Mouse (Mus musculus) hindbrain, embryonic 10.5 days (tissue): ENCODE data around the gene Klf11. TPM values are rescaled to one million over a fixed set of nuclear protein-coding genes. Genes with fewer than 3 reads are reported as not detected.

Experiments
- DNase-seq: peaks from one replicate; pipeline ENCODE4 v3.0.0-alpha.2; 2017; ENCODE audit warnings: low spot score
- H3K27ac ChIP-seq: fragments of 300-500 bp; sonication (generic); 2 replicates; pipeline ENCODE4 v1.5.1; 2016; ENCODE audit warnings: mild to moderate bottlenecking, moderate library complexity
- H3K27me3 ChIP-seq: fragments of 300-500 bp; sonication (generic); 2 replicates; pipeline ENCODE4 v1.6.1; 2016; ENCODE audit warnings: mild to moderate bottlenecking; ENCODE audit not compliant: poor library complexity, insufficient read depth, severe bottlenecking
- H3K36me3 ChIP-seq: fragments of 300-500 bp; sonication (generic); 2 replicates; pipeline ENCODE4 v1.6.1; 2016; ENCODE audit warnings: mild to moderate bottlenecking, moderate library complexity
- H3K4me1 ChIP-seq: fragments of 300-500 bp; sonication (generic); replicated peaks from 2 replicates; pipeline ENCODE4 v1.6.1; 2016; ENCODE audit warnings: mild to moderate bottlenecking
- H3K4me3 ChIP-seq: fragments of 300-500 bp; sonication (generic); 2 replicates; pipeline ENCODE4 v1.5.1; 2016; ENCODE audit warnings: mild to moderate bottlenecking, moderate library complexity
- H3K9me3 ChIP-seq: fragments of 300-500 bp; sonication (generic); 2 replicates; pipeline ENCODE4 v1.6.1; 2016; ENCODE audit warnings: mild to moderate bottlenecking, moderate library complexity
- WGBS: fragments of 180-500 bp; shearing (Covaris S2); methylation state at CpG from one replicate; pipeline ENCODE4 v1.1.7; 2016; 5-methylcytosine and 5-hydroxymethylcytosine counted together
- polyA plus RNA-seq: library from polyadenylated mRNA; unstranded; fragments of >200 nt; fragmentation: Nextera tagmentation; extraction: Ambion mirVana; gene quantifications from 2 replicates; pipeline ENCODE4 v1.2.1, GENCODE M21; 2016

Klf11 gene
- polyA plus RNA-seq, 1 experiment from 2014 or later: 13.2 TPM

- Histone ChIP-seq H3K9me3 (no peaks in the 10 kb centered on the region), H3K27me3 (no peaks in the 10 kb centered on the region), H3K4me1 (peaks cover 28% of the 10 kb centered on the region), H3K4me3 (no peak overlapping the region), H3K36me3 (peaks cover 76% of the 10 kb centered on the region), H3K27ac (no peak overlapping the region)
- 91% methylated on average over 9 of the region's 9 CpGs for WGBS
- DNase-seq: no peak
Observed at GRCm38 (mm10) chr12:24659923-24660322, 8.8 kb downstream of the Klf11 start.

GRCm38 (mm10) chr12:24661100-24661499 is 10.0 kb downstream of the Klf11 start:
- no peak overlapping the region for H3K27ac ChIP-seq
- no peak for DNase-seq
- 88% methylated on average over 4 of the region's 4 CpGs for WGBS
- H3K4me1 ChIP-seq: peaks cover 17% of the 10 kb centered on the region
- peaks cover 64% of the 10 kb centered on the region for H3K36me3 ChIP-seq
- H3K4me3 ChIP-seq: no peak overlapping the region
- H3K27me3 ChIP-seq: no peaks in the 10 kb centered on the region
- no peaks in the 10 kb centered on the region for H3K9me3 ChIP-seq

GRCm38 (mm10) chr12:24662131-24662530 is 11.1 kb downstream of the Klf11 start:
- H3K4me1 ChIP-seq: peaks cover 7% of the 10 kb centered on the region
- no peaks in the 10 kb centered on the region for H3K27me3 ChIP-seq
- 90% methylated on average over 5 of the region's 5 CpGs for WGBS
- H3K27ac ChIP-seq: no peak overlapping the region
- H3K4me3 ChIP-seq: no peak overlapping the region
- no peak for DNase-seq
- H3K36me3 ChIP-seq: peaks cover 55% of the 10 kb centered on the region
- no peaks in the 10 kb centered on the region for H3K9me3 ChIP-seq

GRCm38 (mm10) chr12:24680096-24680491 is 29.0 kb downstream of the Klf11 start:
- H3K36me3 ChIP-seq: no peaks in the 10 kb centered on the region
- no peaks in the 10 kb centered on the region for H3K9me3 ChIP-seq
- H3K4me1 ChIP-seq: peaks cover 25% of the 10 kb centered on the region
- peak overlapping the region; percentile 73 for H3K4me3 ChIP-seq
- 19% methylated on average over 9 of the region's 9 CpGs for WGBS
- peak; percentile 18 for DNase-seq
- peaks cover 67% of the 10 kb centered on the region for H3K27me3 ChIP-seq
- H3K27ac ChIP-seq: peak overlapping the region; percentile 83; the same call in 1 of the 2 replicates

- 2% methylated on average over 61 of the region's 61 CpGs for WGBS
- peak overlapping the region; percentile 83 for H3K27ac ChIP-seq
- DNase-seq: peak; percentile 63
- peak overlapping the region; percentile 73 for H3K4me3 ChIP-seq
- H3K4me1 ChIP-seq: peaks cover 22% of the 10 kb centered on the region
- H3K27me3 ChIP-seq: peaks cover 67% of the 10 kb centered on the region
- no peaks in the 10 kb centered on the region for H3K9me3 ChIP-seq
- H3K36me3 ChIP-seq: no peaks in the 10 kb centered on the region
Observed at GRCm38 (mm10) chr12:24680492-24681285, 29.6 kb downstream of the Klf11 start.

- Histone ChIP-seq H3K4me3 (peak within 1 kb of the TSS; percentile 73), H3K27ac (peak within 1 kb of the TSS; percentile 83), H3K4me1 (peaks cover 22% of the 10 kb centered on the region), H3K27me3 (peaks cover 71% of the 10 kb centered on the region), H3K36me3 (no peaks in the 10 kb centered on the region), H3K9me3 (no peaks in the 10 kb centered on the region)
- WGBS: 3% methylated on average over 20 of the region's 20 CpGs
- DNase-seq: no peak
Observed at GRCm38 (mm10) chr12:24681286-24682023, 30.4 kb downstream of the Klf11 start, which contains the start of gene Cys1. Gene Cys1, minus strand, starts transcription at chr12:24681813.

GRCm38 (mm10) chr12:24682563-24682962 is 31.5 kb downstream of the Klf11 start:
- WGBS: 63% methylated on average over 8 of the region's 8 CpGs
- H3K27me3 ChIP-seq: peaks cover 71% of the 10 kb centered on the region
- no peak overlapping the region for H3K27ac ChIP-seq
- DNase-seq: no peak
- H3K4me3 ChIP-seq: no peak overlapping the region
- H3K4me1 ChIP-seq: peaks cover 22% of the 10 kb centered on the region
- no peaks in the 10 kb centered on the region for H3K9me3 ChIP-seq
- H3K36me3 ChIP-seq: no peaks in the 10 kb centered on the region

GRCm38 (mm10) chr12:24683461-24683860 is 32.4 kb downstream of the Klf11 start:
- Histone ChIP-seq H3K9me3 (no peaks in the 10 kb centered on the region), H3K4me1 (peaks cover 22% of the 10 kb centered on the region), H3K27me3 (peaks cover 70% of the 10 kb centered on the region), H3K36me3 (no peaks in the 10 kb centered on the region), H3K4me3 (no peak overlapping the region), H3K27ac (no peak overlapping the region)
- no peak for DNase-seq
- WGBS: 73% methylated on average over 7 of the region's 7 CpGs

- no peak overlapping the region for H3K27ac ChIP-seq
- peaks cover 16% of the 10 kb centered on the region for H3K4me1 ChIP-seq
- WGBS: 82% methylated on average over 6 of the region's 6 CpGs
- H3K4me3 ChIP-seq: no peak overlapping the region
- H3K9me3 ChIP-seq: no peaks in the 10 kb centered on the region
- no peaks in the 10 kb centered on the region for H3K36me3 ChIP-seq
- no peak for DNase-seq
- peaks cover 43% of the 10 kb centered on the region for H3K27me3 ChIP-seq
Observed at GRCm38 (mm10) chr12:24686038-24686695, 35.1 kb downstream of the Klf11 start.

GRCm38 (mm10) chr12:24686696-24687346 is 35.7 kb downstream of the Klf11 start:
- no peak for DNase-seq
- Histone ChIP-seq H3K4me1 (peaks cover 9% of the 10 kb centered on the region), H3K36me3 (no peaks in the 10 kb centered on the region), H3K4me3 (no peak overlapping the region), H3K27me3 (peaks cover 36% of the 10 kb centered on the region), H3K27ac (no peak overlapping the region), H3K9me3 (no peaks in the 10 kb centered on the region)
- 82% methylated on average over 11 of the region's 11 CpGs for WGBS

GRCm38 (mm10) chr12:24690351-24690750 is 39.3 kb downstream of the Klf11 start:
- H3K4me1 ChIP-seq: 0 out of 2 replicates have a peak, but pooled peaks cover 6% of the 10 kb centered on the region
- no peaks in the 10 kb centered on the region for H3K9me3 ChIP-seq
- 0 out of 2 replicates have a peak, but pooled peaks cover 5% of the 10 kb centered on the region for H3K27me3 ChIP-seq
- WGBS: 84% methylated on average over 3 of the region's 3 CpGs
- no peak overlapping the region for H3K27ac ChIP-seq
- DNase-seq: no peak
- H3K4me3 ChIP-seq: no peak overlapping the region
- no peaks in the 10 kb centered on the region for H3K36me3 ChIP-seq
